Mouse (Mus musculus): Measurements from ENCODE around the gene Mybph. TPM values are rescaled to one million over a fixed set of nuclear protein-coding genes. Genes with fewer than 3 reads are reported as not detected.

Gene Mybph
- polyA plus RNA-seq, 1 experiment from 2014 or later: not detected

DNA sequence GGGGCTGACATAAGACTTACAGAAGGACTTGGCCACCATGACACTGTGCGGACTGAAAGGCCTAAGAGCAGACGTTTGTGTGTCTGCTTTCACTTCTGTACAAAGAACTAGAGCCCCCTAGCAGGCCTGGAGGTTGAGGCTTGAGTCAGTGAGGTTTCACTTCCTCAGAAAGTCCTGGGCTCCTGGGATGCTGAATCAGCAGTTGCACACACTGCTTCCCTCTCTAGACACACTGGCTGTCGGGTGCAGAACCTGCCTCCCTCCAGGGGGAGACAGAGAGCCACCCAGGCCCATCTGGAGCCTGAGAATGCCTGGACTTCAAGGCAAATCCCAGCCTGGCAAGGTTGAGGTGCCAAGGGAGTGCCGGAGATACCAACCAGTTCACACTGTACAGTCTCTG, 3.1 kb downstream of the Mybph start:
- peak; percentile 95 for TF ChIP-seq CTCF (IDR thresholded peaks at IDR 0.05; ENCODE audit: low read depth)
- TF ChIP-seq EP300 (IDR thresholded peaks at IDR 0.05; ENCODE audit: low read depth): no peak
- H3K4me1 ChIP-seq (ENCODE audit: insufficient read depth): peaks cover 14% of the 10 kb centered on the region
- peak; percentile 70 for ATAC-seq
- peak overlapping the region; percentile 57 for H3K27ac ChIP-seq (ENCODE audit: low read depth)
- no peaks in the 10 kb centered on the region for H3K27me3 ChIP-seq (ENCODE audit: insufficient read depth, low read length)
- peak overlapping the region; percentile 32; the same call in 1 of the 2 replicates for H3K4me2 ChIP-seq (ENCODE audit: low read depth, low read length)
- peak; percentile 85 for DNase-seq
- no peak overlapping the region for H3K9ac ChIP-seq (replicated peaks)
- WGBS (ENCODE audit: insufficient replicate concordance): 28% methylated on average over 4 of the region's 4 CpGs
- no peak overlapping the region for H3K4me3 ChIP-seq (ENCODE audit: low read depth, low read length)
- H3K36me3 ChIP-seq (replicated peaks; ENCODE audit: insufficient read depth, low read length): no peaks in the 10 kb centered on the region
- H3K9me3 ChIP-seq (ENCODE audit: low read length): no peaks in the 10 kb centered on the region

DNA sequence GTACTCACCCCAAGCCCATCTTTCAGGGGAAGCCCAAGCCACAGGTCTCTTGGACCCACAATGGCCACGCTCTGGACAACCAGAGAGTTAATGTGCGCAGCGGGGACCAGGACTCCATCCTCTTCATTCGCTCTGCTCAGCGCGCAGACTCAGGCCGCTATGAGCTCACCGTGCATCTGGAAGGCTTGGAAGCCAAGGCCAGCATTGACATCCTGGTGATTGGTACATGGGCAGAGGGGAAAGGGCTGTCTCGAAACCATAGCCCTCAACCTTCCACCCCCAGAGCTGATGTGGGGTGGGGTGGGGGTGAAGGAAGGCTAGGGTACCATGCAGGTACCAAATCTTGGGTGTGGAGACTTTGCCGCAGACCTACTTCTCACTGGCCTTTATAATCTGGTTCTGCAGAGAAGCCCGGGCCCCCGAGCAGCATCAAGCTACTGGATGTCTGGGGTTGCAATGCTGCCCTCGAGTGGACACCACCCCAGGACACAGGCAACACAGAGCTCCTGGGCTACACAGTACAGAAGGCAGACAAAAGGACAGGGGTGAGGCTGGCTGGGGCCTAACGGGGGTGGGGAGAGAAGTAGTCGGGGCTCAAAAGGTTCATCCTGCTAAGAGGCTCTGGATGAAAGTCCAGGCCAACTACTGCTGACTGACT, 4.2 kb downstream of the Mybph start:
- TF ChIP-seq EP300 (IDR thresholded peaks at IDR 0.05; ENCODE audit: low read depth) (no peak), CTCF (IDR thresholded peaks at IDR 0.05; ENCODE audit: low read depth) (peak; percentile 35)
- H3K9me3 ChIP-seq (ENCODE audit: low read length): no peaks in the 10 kb centered on the region
- H3K4me3 ChIP-seq (ENCODE audit: low read depth, low read length): no peak overlapping the region
- no peak for ATAC-seq
- H3K27ac ChIP-seq (ENCODE audit: low read depth): no peak overlapping the region
- H3K9ac ChIP-seq (replicated peaks): no peak overlapping the region
- H3K36me3 ChIP-seq (replicated peaks; ENCODE audit: insufficient read depth, low read length): no peaks in the 10 kb centered on the region; the same call in 1 of the 2 replicates
- 74% methylated on average over 15 of the region's 15 CpGs for WGBS (ENCODE audit: insufficient replicate concordance)
- DNase-seq: no peak
- H3K27me3 ChIP-seq (ENCODE audit: insufficient read depth, low read length): no peaks in the 10 kb centered on the region
- H3K4me1 ChIP-seq (ENCODE audit: insufficient read depth): peaks cover 14% of the 10 kb centered on the region
- no peak overlapping the region for H3K4me2 ChIP-seq (ENCODE audit: low read depth, low read length)

DNA sequence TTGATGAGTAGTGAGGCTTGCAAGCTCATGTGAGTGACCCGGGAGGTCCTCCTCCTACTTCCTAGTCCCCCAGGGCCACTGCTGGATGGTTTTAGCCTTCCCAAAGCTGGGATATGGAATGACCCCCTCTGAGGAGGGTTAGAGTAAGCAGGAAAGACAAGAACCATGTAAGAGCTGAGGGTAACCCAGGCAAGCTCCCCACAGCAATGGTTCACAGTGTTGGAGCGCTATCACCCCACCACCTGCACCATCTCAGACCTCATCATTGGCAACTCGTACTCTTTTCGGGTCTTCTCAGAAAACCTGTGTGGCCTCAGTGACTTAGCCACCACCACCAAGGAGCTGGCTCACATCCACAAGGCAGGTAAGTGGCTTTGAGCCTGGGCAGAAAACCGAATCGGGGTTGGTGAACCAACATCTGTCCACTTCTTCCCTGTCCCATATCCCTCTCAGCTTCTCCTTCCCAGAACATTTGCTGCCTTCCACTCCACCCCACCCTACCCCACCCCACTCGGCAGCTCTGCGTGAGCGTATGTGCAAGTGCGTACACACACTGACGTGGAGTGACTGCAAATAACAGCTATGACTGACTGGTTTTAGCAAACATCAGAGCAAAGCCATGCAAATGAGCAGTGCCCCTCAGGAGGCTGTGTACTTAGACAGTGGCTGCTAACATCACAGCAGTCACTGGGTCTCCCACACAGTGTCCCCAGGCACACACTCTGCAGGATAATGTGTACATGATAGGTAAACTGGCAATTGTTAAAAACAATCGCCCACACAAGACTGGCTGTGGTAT, 5.1 kb downstream of the Mybph start:
- Histone ChIP-seq H3K4me3 (ENCODE audit: low read depth, low read length) (no peak overlapping the region), H3K4me1 (ENCODE audit: insufficient read depth) (peaks cover 14% of the 10 kb centered on the region), H3K4me2 (ENCODE audit: low read depth, low read length) (no peak overlapping the region), H3K27ac (ENCODE audit: low read depth) (no peak overlapping the region), H3K36me3 (replicated peaks; ENCODE audit: insufficient read depth, low read length) (no peaks in the 10 kb centered on the region; the same call in none of the 2 replicates), H3K9me3 (ENCODE audit: low read length) (no peaks in the 10 kb centered on the region), H3K9ac (replicated peaks) (no peak overlapping the region), H3K27me3 (ENCODE audit: insufficient read depth, low read length) (no peaks in the 10 kb centered on the region)
- WGBS (ENCODE audit: insufficient replicate concordance): 71% methylated on average over 12 of the region's 12 CpGs
- TF ChIP-seq CTCF (IDR thresholded peaks at IDR 0.05; ENCODE audit: low read depth) (no peak), EP300 (IDR thresholded peaks at IDR 0.05; ENCODE audit: low read depth) (no peak)
- DNase-seq (no peak), ATAC-seq (peak; percentile 38; the same call in 1 of the 2 replicates)

GRCm38 (mm10) chr1:134200481-134200880, 7.2 kb downstream of the Mybph start:
- WGBS (ENCODE audit: insufficient replicate concordance): 50% methylated on average over 2 of the region's 2 CpGs
- TF ChIP-seq CTCF (IDR thresholded peaks at IDR 0.05; ENCODE audit: low read depth) (no peak), EP300 (IDR thresholded peaks at IDR 0.05; ENCODE audit: low read depth) (no peak)
- Histone ChIP-seq H3K27me3 (ENCODE audit: insufficient read depth, low read length) (no peaks in the 10 kb centered on the region), H3K27ac (ENCODE audit: low read depth) (no peak overlapping the region), H3K4me2 (ENCODE audit: low read depth, low read length) (no peak overlapping the region), H3K9me3 (ENCODE audit: low read length) (no peaks in the 10 kb centered on the region), H3K4me3 (ENCODE audit: low read depth, low read length) (no peak overlapping the region), H3K4me1 (ENCODE audit: insufficient read depth) (peaks cover 8% of the 10 kb centered on the region), H3K36me3 (replicated peaks; ENCODE audit: insufficient read depth, low read length) (no peaks in the 10 kb centered on the region; the same call in none of the 2 replicates), H3K9ac (replicated peaks) (no peak overlapping the region)
- ATAC-seq (no peak), DNase-seq (no peak)

DNA sequence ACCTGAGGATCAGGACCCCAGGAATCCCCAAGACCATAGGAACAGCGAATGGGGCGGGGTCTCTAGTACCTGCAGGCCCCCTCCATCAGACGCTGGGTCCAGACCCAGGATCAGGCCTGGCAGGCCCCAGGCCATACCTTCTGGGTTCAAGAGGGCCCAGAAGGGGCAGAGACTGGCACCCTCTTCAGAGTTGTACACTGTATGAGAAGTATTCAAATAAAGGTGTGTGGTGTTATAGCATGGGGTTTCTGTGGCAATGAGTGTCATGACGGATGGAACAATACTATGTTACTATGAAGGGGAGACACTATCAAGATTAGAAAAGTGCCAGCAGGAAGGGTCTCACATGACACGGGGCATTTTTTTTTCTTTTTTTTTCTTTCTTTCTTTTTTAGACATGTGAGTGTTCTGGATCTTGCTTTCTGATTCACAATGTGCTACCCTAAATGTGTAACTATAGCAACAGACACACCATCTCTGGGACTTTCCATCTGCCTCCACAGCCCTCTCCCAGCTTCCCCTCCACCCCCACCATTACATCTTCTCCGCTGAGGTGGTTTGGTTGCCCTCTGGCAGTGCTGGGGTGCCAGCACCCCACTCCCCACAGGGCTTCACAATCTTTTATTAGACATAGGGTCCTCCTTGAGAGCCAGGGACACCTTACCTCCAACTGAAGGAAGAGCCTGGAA, 7.9 kb downstream of the Mybph start:
- TF ChIP-seq EP300 (IDR thresholded peaks at IDR 0.05; ENCODE audit: low read depth): no peak
- DNase-seq: no peak
- Histone ChIP-seq H3K36me3 (replicated peaks; ENCODE audit: insufficient read depth, low read length) (no peaks in the 10 kb centered on the region; the same call in none of the 2 replicates), H3K27ac (ENCODE audit: low read depth) (no peak overlapping the region), H3K9me3 (ENCODE audit: low read length) (no peaks in the 10 kb centered on the region), H3K4me1 (ENCODE audit: insufficient read depth) (peaks cover 1% of the 10 kb centered on the region), H3K9ac (replicated peaks) (no peak overlapping the region), H3K4me2 (ENCODE audit: low read depth, low read length) (no peak overlapping the region), H3K27me3 (ENCODE audit: insufficient read depth, low read length) (no peaks in the 10 kb centered on the region), H3K4me3 (ENCODE audit: low read depth, low read length) (no peak overlapping the region)
- WGBS (ENCODE audit: insufficient replicate concordance): 77% methylated on average over 6 of the region's 6 CpGs
- no peak for ATAC-seq

All from liver, postnatal 0 days (tissue).